Mouse (Mus musculus): ENCODE results near the gene Pex11b. TPM values are rescaled to one million over a fixed set of nuclear protein-coding genes. Genes with fewer than 3 reads are reported as not detected.

Gene Pex11b
- polyA plus RNA-seq (2017; shearing (Covaris generic)) = 31.2 TPM

GRCm38 (mm10) chr3:96634928-96635879, at the start of gene Pex11b, which contains the start of gene Gm42957:
TSS of gene Pex11b (plus strand) at chr3:96635376.
TSS of gene Gm42957 (plus strand) at chr3:96635474.

GRCm38 (mm10) chr3:96593790-96594560, 41.2 kb upstream of the Pex11b start, which contains the start of gene Polr3gl:
TSS of gene Polr3gl (minus strand) at chr3:96594181.

GRCm38 (mm10) chr3:96596228-96596707, 38.9 kb upstream of the Pex11b start, which contains the start of gene Ankrd34a:
TSS of gene Ankrd34a (plus strand) at chr3:96596636.

GRCm38 (mm10) chr3:96600639-96601250, 34.4 kb upstream of the Pex11b start, which contains the start of gene Lix1l:
TSS of gene Lix1l (plus strand) at chr3:96601149.

GRCm38 (mm10) chr3:96629729-96630600, 5.2 kb upstream of the Pex11b start, which contains the start of gene Rbm8a:
TSS of gene Rbm8a (plus strand) at chr3:96629933.

GRCm38 (mm10) chr3:96645018-96645649, 10.0 kb downstream of the Pex11b start, which contains the start of gene Itga10:
TSS of gene Itga10 (plus strand) at chr3:96645584.

GRCm38 (mm10) chr3:96669727-96670468, 34.7 kb downstream of the Pex11b start, which contains the start of gene Ankrd35:
TSS of gene Ankrd35 (plus strand) at chr3:96670131.

Other genes with a start within 250 kb of the Pex11b start
- not detected for gene BC107364, start 183.1 kb upstream of the Pex11b start, polyA plus RNA-seq (2017; shearing (Covaris generic))
- gene Hfe2, start 110.2 kb upstream of the Pex11b start, polyA plus RNA-seq (2017; shearing (Covaris generic)) = not detected
- gene Txnip, start 77.4 kb upstream of the Pex11b start, polyA plus RNA-seq (2017; shearing (Covaris generic)) = 837 TPM
- not detected for gene Gm16253, start 58.4 kb upstream of the Pex11b start, polyA plus RNA-seq (2017; shearing (Covaris generic))
- gene Polr3gl, start 41.2 kb upstream of the Pex11b start, polyA plus RNA-seq (2017; shearing (Covaris generic)) = 23.8 TPM
- not detected for gene Ankrd34a, start 38.7 kb upstream of the Pex11b start, polyA plus RNA-seq (2017; shearing (Covaris generic))
- gene Lix1l, start 34.2 kb upstream of the Pex11b start, polyA plus RNA-seq (2017; shearing (Covaris generic)) = not detected
- 150 TPM for gene Rbm8a, start 5.4 kb upstream of the Pex11b start, polyA plus RNA-seq (2017; shearing (Covaris generic))
- gene Gm42957, start 98 bp downstream of the Pex11b start, polyA plus RNA-seq (2017; shearing (Covaris generic)) = 0.14 TPM
- 0.29 TPM for gene Itga10, start 10.2 kb downstream of the Pex11b start, polyA plus RNA-seq (2017; shearing (Covaris generic))
- not detected for gene Ankrd35, start 34.8 kb downstream of the Pex11b start, polyA plus RNA-seq (2017; shearing (Covaris generic))
- gene Pias3, start 61.0 kb downstream of the Pex11b start, polyA plus RNA-seq (2017; shearing (Covaris generic)) = 8.3 TPM
- 0.53 TPM for gene Nudt17, start 73.2 kb downstream of the Pex11b start, polyA plus RNA-seq (2017; shearing (Covaris generic))
- gene Polr3c, start 92.3 kb downstream of the Pex11b start, polyA plus RNA-seq (2017; shearing (Covaris generic)) = 63.3 TPM
- 111 TPM for gene Rnf115, start 92.3 kb downstream of the Pex11b start, polyA plus RNA-seq (2017; shearing (Covaris generic))
- gene Pdzk1, start 193.9 kb downstream of the Pex11b start, polyA plus RNA-seq (2017; shearing (Covaris generic)) = not detected
- 3.5 TPM for gene Cd160, start 194.0 kb downstream of the Pex11b start, polyA plus RNA-seq (2017; shearing (Covaris generic))